Mouse (Mus musculus): ENCODE measurements around the gene Fam19a2. TPM values are rescaled to one million over a fixed set of nuclear protein-coding genes. Genes with fewer than 3 reads are reported as not detected.
A peak's percentile ranks its signal among the peaks of the same experiment; 100 is the strongest.

Fam19a2 gene
- total RNA-seq, 2 experiments from 2014 or later, result 51.7 to 52.9 TPM

DNA sequence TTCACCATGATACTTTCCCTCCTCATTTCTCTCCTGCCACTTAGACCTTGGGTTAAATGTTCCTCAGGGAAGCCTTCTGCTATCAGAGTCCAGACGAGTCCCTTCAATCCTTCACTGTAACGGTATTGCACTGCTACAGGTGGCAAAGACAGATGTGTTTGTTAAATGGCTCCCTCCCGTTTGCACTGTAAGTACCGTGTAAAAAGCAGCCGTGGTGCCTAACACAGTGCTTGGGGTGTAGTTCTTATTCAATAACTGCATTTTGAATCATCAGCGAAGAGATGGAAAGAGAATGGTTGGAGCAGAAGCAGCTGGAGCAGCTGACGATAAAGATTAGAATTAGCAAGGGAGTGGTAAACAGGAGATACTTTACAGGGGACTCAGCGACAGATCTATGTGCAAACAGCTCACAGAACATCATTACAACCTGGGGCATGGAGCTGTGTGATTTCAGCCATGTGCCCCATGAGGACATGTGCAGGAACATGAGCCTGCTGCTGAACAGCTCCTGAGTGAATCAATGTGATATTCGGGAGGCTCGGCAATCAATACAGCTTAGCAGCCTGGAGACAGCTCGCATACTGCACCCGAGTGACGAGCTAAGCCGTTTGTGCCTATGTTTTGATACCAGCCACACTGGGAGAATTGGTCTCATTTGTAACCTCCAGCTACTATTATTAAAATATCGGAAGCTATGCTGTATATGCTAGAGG is 103.5 kb downstream of the Fam19a2 start:
- peak in 1 of 2 experiments; percentile 29 for DNase-seq (ENCODE audit: low spot score in 2 of 2)

- DNase-seq (ENCODE audit: low spot score in 2 of 2), result no peak
These were observed 119.5 kb downstream of the Fam19a2 start for GRCm38 (mm10) chr10:123383277-123383676.

DNA sequence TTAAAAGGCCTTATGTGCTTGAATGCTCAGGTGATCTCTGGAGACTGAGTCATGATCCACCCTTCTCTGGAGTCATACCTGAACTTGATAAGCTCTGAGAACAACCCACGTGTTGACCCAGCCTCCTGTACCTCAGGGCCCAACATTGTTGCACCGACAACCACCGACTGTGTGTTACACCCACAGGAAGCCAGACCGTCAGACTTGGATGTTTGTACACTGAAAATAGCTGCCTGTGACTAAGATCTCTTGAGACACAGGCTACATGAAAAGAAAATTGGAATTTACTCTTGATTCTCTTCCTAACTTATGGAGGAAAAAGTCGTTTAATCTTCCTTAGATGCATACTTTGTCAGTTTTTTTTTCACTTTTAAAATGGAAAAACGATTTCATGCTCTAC is 121.8 kb downstream of the Fam19a2 start:
- no peak for DNase-seq (ENCODE audit: low spot score in 2 of 2)

- DNase-seq (ENCODE audit: low spot score in 2 of 2), result peak; percentile 25 to 27
These were observed 131.6 kb downstream of the Fam19a2 start for GRCm38 (mm10) chr10:123395429-123395828.

- no peak for DNase-seq (ENCODE audit: low spot score in 2 of 2)
These were observed 134.3 kb downstream of the Fam19a2 start for GRCm38 (mm10) chr10:123398136-123398535.

DNA sequence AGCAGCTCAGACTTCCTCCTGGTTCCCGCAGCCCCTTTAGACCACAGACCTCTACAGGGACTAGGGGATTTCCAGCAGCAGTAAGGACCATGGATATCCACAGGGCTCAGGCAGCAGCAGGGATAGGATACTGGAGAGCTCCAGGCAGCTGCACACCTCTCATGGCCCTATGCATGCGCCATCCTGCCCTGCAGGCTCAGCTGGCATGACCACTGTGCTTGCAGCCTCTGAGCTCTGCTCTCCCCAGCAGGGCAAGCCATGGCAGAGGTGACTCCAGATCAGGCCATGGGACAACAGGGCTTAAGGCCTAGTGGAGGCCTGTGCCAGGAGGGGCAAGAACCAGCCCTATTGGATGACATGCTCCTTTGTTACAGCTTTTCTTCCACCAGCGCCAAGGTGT is 137.4 kb downstream of the Fam19a2 start:
- DNase-seq (ENCODE audit: low spot score in 2 of 2), result no peak

DNA sequence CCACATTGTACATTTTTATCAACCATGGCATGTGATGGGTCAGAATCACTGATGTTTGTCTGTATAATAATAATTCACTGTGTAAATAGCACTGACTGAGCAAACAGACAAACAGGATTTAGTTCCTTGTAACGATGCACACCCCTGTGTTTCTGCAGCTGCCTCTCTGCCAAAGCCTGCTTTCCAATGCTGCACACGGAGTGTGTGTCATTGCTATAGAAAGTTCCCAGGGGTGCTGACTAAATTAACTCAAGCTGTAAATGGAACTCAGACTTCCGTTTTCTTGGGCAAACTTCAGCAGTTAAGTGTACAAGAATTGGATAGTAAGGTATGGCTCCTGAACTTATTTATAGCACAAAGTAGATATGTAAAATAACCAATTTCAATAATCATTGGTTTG is 138.7 kb downstream of the Fam19a2 start:
- no peak for DNase-seq (ENCODE audit: low spot score in 2 of 2)

DNA sequence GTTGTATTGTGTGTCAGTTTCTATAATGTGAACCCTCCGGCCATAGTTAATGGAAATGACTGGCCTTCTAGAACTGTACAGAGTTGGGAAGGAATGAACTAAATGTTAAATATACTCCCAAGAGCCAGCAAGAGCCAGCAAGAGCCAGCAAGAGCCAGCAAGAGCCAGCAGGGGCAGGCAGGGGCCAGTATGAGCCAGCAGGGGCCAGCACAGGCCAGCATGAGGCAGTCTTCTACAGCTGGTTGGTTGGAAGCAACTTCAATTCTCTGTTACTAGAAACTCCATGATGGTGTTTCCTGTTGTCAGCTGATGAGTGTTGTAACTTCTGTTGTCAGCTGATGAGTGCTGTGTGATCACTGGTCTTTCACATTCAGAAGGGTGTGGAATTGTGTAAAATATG is 151.2 kb downstream of the Fam19a2 start:
- no peak for DNase-seq (ENCODE audit: low spot score in 2 of 2)

DNA sequence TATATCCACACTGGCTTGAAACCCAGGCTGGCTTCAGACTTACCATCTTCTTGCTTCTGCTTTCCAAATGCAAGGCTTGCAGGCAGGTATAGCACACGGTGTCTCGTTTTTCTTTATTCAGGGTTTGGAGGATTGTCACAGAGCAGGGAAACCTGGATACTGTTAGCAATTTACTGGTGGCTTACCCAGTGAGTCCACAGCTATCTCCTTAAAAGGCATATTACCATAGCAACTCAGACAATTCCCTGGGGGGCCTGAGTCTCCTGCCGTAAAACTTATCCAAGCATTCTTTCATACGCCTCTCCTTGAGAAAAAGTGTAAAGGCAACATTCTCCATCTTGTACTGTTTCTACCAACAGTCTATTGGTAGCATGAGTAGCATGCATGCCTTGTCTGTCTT is 152.2 kb downstream of the Fam19a2 start:
- no peak for DNase-seq (ENCODE audit: low spot score in 2 of 2)

- DNase-seq (ENCODE audit: low spot score in 2 of 2), result no peak
These were observed 154.9 kb downstream of the Fam19a2 start for GRCm38 (mm10) chr10:123418616-123419173.

DNA sequence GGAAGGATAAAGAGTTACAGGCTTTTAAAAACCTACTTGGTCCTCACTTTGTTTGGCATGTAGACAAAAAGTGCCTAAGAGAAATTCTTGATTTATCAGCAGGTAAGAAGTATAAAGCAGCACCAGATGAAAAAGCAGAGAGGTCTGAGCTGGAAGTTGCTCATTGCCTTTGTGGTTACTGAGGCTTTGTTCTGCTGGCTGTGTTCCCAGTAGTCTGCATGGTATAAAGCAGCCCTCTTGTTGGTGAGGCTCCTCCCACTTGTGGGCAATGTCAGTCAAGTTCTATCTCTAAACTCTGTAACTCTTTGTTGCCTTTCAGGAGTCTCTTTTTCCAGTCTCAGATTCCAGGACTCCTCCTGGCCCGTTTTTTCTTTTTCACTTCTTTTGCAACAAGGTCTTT is 156.5 kb downstream of the Fam19a2 start:
- no peak for DNase-seq (ENCODE audit: low spot score in 2 of 2)

DNA sequence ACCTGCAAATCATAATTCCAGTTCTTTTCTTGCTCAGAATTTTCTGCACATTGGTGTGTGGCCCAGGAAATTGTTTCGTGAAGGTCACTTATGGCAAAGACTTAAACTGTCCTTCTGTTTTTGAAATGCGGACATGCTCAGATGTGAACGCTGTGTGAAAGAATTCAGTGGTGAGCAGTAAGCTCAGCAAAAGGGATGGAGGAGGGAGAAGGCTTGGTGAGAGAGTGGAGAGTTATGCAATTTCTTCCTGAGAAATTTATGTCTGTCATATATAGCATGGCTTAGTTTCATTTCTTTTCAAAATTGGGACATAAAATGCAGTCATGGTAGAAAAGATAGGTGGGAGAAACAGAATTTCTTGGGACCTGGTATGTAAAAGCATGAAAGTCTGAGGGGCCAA is 160.7 kb downstream of the Fam19a2 start:
- DNase-seq (ENCODE audit: low spot score in 2 of 2), result no peak

DNA sequence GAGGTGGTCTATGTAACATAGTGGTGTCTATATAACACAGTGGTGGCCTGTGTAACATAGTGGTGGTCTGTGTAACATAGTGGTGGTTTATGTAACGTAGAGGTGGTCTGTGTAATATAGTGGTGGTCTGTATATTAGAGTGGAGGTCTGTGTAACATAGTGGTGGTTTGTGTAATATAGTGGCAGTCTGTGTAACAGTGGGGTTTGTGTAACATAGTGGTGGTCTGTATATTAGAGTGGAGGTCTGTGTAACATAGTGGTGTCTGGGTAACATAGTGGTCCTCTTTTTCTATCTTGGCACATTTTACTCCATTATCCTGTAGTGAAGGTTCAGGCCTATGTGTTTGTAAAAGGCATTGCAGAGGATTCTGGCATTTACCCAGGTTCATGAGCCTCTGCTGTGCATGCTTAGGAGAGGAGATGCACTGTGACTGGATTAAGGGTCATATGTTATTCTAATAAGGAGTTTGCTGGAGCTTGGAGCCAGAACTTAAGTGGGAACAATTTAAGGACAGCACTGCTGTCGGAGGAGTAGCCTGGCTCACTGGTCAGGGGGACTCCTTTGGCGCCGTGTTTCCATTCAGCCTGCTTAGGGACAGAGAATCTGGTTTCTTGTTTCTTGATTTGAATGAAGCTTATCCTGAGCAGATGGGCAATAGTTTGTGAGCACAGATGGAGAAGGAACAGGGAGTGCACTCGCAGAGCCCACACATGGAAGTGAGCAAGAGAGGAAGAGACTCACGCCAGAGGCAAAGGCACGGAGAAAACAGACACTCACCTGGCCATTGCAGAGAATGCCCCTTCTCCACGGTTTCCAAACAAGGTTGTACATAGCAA is 162.9 kb downstream of the Fam19a2 start:
- DNase-seq (ENCODE audit: low spot score in 2 of 2), result peak; percentile 59 to 78

GRCm38 (mm10) chr10:123431569-123431968 is 167.8 kb downstream of the Fam19a2 start:
- no peak for DNase-seq (ENCODE audit: low spot score in 2 of 2)

- DNase-seq (ENCODE audit: low spot score in 2 of 2), result peak; percentile 56 to 67
These were observed 173.8 kb downstream of the Fam19a2 start for GRCm38 (mm10) chr10:123437576-123437975.

DNA sequence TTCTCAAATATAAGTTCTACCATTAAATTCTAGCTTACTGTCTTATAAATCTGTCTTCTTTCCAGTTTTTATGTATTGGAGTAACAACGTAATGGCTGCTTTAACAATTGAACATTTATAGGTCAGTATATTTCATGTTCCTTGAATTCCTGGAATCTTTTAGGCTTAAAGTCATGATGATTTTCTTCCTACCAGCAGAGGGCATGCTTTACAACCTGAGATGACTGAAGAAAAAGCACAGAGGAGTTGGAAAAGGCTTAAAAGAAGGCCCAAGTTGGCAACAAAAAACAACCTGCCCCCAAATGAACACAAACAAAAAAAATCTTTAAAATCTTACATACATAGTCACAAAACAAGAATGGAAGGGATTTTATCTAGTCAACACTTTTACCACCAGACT is 193.0 kb downstream of the Fam19a2 start:
- DNase-seq (ENCODE audit: low spot score in 2 of 2), result no peak

DNA sequence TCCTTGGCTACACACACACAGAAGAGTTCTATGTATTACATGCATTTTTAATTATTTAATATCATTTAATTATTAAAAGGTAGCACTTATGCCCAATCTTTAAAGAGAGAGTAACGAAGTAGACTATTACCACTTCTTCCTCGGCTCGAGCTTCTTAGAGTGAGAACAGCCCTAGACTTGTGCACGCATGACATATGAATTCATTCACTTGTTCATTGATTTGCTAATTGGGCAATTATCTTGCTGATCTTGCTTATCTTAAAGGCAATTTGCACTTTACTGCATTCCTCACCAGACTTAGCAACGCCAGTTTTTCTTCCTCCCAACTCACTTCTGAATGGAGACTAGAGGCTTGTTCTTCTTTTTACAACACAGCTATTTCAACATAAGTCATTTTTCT is 196.7 kb downstream of the Fam19a2 start:
- DNase-seq (ENCODE audit: low spot score in 2 of 2), result no peak

GRCm38 (mm10) chr10:123462305-123462704 is 198.5 kb downstream of the Fam19a2 start:
- DNase-seq (ENCODE audit: low spot score in 2 of 2), result no peak

GRCm38 (mm10) chr10:123514749-123515148 is 251.0 kb downstream of the Fam19a2 start:
- no peak for DNase-seq (ENCODE audit: low spot score in 2 of 2)

DNA sequence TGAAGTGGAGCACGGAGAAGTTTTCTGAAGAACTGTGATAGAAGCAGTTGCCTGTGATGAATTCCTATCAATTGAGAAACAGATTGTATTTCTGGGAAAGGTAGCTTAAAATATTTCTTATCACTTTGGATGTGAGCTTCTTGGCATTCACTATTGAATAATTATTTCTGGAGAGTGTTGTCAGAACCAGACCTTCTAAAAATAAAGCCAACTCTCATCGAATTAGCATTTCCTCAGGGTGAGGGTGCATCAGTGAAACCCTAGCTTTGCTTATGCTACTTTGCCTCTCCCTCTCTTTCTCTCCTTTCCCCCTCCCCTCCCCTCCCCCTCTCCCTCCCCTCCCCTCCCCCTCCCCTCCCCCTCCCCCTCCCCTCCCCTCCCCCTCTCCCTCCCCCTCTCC is 256.8 kb downstream of the Fam19a2 start:
- no peak for DNase-seq (ENCODE audit: low spot score in 2 of 2)

GRCm38 (mm10) chr10:123521203-123521602 is 257.4 kb downstream of the Fam19a2 start:
- no peak for DNase-seq (ENCODE audit: low spot score in 2 of 2)

DNA sequence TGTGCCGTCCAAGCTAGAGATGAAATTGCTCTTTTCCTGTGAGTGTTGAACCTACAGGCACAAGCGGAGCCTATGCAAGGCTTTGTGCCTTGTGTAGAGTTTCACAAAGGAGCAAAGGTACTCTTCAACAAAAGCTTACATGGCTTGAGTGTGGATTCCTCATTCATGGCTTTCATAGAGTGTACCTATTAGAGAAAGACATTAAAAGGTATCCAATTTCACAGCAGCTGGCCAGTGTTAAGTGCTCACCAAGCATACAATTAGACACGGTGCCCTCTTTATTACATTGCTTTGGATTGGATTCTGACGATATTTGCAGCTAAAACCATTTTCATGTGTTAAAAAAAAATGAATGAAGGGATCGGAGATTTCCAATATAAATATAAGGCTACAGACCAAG is 261.6 kb downstream of the Fam19a2 start:
- no peak for DNase-seq (ENCODE audit: low spot score in 2 of 2)

Measured in layer of hippocampus, postnatal 14 days (tissue).